Mouse (Mus musculus) regulatory T cell (primary cell): ENCODE measurements at regions not wholly inside any gene's neighbourhood (a gene's known extent, or its start where the extent isn't known, plus 50 kb on each side); places are given as distances from the start of the nearest gene placed in this dataset.

Experiments
- in situ Hi-C: fragments of 300-600 bp; cut with MboI, MseI; formaldehyde crosslinking; loops from one replicate; pipeline ENCODE4 v1.15.1; 2025; ENCODE audit warnings: high pct_unique_total_duplicates

- in situ Hi-C loops: no loop called here
Measured at GRCm38 (mm10) chr5:118815783-118816182, 255.3 kb downstream of the Med13l start.

DNA sequence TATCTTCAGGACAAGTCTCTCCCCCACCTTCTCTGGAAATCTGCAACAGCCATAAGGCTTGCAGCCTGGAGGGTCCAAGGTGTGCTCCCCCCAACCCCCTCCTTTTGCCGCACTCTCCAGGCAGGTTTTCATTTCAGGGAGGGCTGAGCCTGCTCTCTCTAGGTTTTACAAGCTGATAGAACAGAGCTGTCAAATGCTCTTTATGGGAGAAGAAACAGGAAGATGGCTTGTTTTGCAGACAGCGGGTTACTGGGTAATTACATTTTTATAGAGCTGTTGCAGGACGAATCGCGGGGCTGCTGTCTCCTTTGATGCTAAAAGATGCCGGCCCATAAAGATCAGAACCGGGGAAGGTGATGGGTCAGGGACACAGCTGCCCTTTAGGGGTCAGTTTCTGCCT, 257.8 kb downstream of the Med13l start:
- in situ Hi-C loops: no loop called here

DNA sequence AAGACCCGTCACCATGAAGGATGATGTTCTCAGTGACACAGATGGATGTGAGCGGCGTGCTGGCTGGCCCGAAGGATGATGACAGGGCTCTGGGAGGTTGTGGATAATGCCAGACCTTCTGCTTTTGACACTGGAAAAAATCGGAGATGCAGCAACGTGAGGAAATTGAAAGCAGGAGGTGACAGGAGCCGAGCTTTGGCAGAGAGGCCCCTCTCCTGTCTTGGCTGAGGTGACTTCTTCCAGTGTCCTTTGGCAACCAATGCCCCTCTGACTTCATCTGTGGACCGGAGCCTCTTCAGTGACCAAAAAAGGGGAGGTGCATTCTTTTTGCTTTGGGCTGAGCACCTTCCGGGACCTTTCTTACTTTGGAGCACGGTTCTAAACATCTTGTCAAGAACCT, 264.3 kb downstream of the Med13l start:
- in situ Hi-C loops: no loop called here

- in situ Hi-C loops: no loop called here
Measured at GRCm38 (mm10) chr5:118829031-118829698, 268.7 kb downstream of the Med13l start.

DNA sequence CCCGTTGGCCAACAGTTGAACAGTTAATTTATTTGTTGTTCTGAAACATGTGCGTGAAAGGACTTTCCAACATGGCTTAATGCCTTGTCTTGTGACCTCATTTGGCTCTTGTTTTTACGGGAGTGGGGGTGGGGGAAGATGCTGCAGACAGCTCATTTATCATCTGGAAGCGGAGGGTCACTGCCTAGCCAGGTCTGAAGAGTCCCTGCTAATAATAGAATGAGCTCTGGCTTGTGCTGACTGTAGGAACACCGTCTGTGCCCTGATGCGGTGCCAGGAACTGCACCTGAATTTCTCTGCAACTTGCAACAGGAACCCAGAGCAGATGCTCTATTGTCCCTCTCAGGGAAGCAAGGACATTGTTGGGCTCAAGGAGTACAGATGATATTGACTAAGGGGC, 272.2 kb downstream of the Med13l start:
- in situ Hi-C loops: no loop called here

DNA sequence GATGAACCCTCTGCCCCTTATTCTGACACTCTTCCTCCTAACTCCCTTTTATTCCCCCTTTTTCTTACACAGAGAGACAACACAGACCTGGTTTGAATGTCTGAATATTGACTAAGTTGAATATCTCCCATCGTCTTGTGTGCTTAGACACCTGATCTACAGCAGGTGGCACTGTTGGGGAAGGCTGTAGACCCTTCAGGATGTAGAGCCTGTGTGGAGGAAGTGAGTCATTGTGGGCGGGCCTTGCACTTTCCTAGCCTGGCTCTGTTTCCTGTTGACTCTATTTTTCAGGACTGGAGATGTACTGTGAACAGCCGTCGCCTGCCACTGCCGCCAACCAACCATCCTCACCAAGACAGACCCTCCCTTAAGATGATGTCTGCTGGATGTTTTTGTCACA, 273.6 kb downstream of the Med13l start:
- in situ Hi-C loops: no loop called here

- in situ Hi-C loops: no loop called here
Measured at GRCm38 (mm10) chr5:118837001-118837400, 276.5 kb downstream of the Med13l start.

GRCm38 (mm10) chr5:118838421-118838820, 277.9 kb downstream of the Med13l start:
- in situ Hi-C loops: no loop called here

DNA sequence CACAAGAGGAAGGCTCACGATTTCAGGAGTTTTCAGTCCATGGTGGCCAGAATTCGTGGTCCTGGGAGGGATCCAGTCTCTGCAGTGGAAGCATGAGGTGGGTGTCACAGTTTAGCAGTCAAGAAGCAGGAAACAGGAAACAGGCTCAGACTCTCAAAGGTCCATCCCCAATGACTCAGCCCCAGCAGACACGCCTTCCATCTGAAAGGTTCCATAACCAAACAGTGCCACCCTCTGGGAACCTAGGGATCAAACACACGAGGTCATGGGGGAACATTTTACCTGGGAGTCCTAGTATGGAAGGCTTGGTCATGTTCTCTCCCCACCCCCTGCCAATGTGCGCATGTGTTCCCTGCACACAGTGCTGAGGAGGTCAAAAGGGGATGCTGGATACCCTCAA, 279.4 kb downstream of the Med13l start:
- in situ Hi-C loops: no loop called here

DNA sequence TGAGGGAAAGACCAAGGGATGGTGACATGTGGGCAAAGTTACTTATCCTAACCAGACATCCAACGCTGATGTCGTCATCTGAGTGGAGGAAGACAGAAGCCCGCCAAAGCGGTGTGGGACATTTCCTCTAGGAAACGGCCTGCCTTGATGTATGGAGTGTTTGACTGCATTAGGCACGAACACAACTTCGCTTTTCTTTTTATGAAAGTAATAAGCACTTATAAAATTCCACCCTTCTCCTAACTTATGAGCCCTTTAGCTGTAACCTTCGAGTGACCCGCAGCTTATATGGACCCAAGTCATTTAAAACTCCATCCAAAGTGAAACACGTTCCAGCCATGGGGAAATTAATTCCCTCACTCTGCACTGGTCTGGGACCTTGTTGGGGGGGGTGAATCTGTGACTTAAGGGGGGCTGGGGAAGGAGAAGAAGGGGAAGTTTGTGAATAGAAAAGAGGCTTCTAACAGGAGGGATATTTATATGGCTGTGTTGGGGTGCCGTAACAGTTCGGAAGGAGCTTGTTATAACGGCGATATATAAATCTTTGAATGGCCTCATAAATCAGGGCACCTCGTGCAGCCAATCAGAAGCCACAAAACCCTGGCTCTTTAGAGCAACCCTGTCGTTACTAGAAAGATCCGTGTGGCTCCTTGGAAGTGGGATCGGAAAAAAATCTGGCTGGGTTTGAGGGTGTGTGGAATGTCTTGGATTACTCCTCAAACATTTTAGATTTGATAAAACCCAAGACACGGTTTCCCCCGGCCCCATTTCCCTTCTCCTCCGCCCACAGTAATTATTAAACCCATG, 280.9 kb downstream of the Med13l start:
- in situ Hi-C loops: no loop called here

DNA sequence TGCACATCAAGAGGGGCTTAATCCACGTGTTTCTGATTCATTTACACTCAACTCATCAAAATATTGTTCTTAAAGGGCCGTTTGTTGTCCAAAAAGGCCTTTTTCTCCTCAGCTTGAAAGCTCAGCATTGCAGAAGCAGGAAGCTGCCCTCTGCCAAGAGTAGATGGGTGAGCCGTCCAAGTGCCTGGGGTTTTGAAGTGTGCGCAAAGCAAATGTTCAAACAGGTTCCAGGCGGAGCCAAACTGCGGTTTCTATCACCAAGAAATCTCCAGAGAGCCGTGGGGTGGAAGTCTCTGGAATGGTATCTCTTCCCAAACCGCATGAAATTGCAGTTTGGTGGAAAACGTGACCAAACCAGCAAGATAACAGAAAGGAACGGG, 281.5 kb downstream of the Med13l start:
- in situ Hi-C loops: no loop called here

DNA sequence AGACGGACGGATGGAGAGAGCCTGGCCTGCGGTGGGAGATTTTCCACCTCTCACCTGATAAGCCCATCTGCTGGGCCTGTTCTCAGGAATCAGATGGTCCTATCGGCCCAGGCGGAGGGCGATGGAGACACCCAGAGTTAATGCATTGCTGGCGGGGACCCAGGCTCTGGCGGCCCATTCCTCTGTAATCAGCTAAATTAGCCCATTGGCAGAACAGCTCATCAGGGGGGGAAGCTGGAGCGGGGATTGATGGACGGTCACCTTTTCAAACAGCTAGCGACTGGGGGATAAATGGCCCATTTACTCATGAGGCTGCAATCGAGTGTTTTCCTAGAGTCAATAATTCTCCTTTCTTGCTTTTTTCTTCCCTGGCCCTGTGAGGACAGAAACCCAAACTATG, 296.5 kb downstream of the Med13l start:
- in situ Hi-C loops: no loop called here

DNA sequence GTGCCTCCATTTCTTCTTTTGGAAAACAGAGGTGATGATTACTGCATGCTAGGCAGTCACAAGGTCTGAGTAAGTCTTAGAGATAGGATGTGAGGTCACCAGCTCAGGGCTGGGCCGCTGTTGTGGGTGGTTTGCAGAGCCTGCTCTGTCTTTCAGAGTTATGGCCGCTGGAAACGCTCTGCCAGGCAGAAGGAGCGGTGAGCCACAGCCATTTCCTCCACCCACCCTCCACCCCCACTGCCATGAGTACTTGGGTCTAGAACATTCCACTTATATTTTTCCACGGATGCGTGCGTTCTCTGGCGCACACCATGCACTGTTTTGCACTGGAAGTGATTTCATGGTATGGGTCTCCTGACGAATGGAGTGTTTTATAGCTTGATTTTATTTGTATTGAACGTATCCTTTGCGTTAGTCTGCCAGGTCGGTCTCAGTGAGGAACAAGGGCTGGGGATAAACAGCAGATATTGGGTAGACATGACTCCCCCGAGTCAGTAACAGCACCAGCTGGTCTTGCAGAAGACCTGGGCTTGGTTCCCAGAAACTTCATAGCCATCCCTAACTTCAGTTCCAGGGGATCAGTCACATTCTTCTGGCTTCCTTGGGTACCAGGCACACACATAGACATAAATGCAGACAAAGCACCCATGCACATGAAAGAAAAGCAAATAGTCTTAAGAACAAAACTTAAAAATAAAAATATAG, 300.8 kb downstream of the Med13l start:
- in situ Hi-C loops: no loop called here

DNA sequence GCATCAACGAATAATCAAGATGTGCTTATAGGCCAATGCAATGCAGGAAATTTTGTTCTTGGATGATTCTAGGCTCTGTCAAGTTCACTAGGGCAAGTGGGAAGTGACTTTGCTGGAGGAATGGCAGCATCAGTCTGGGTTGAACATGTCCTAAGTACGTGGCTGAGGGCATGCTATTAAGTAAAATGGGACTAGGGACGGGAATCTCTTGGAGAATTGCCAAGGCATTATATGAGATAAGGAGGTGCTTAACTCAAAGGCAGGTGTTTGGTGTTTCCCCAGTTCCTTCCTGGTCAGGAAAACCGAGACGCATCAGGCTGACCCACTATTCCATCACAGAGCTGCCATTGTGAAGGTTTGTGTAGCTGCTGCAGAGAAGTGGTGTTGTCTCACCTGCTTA, 307.0 kb downstream of the Med13l start:
- in situ Hi-C loops: no loop called here

DNA sequence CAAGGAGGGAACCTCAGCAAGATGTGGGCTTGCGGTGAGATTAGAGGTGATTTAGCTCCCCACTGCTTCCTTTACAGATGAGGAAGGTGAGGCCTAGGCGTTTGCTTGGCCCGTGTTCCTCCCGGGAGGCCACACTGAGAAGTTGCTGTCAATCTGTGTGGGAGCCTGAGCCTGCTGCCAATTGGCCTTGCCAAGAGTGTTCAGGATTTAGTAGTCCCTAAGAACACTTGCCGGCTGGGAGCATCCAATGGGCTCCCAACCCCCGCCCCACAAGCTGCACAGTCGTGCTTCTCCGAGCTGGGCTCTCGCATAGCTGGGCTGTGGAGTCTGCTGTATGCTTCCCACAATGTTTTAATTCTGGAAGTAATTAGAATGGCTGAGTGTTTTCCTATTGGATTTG, 308.9 kb downstream of the Med13l start:
- in situ Hi-C loops: no loop called here

GRCm38 (mm10) chr5:118873871-118874270, 313.4 kb downstream of the Med13l start:
- in situ Hi-C loops: no loop called here

- in situ Hi-C loops: no loop called here
Measured at GRCm38 (mm10) chr5:118875096-118875637, 314.7 kb downstream of the Med13l start.

DNA sequence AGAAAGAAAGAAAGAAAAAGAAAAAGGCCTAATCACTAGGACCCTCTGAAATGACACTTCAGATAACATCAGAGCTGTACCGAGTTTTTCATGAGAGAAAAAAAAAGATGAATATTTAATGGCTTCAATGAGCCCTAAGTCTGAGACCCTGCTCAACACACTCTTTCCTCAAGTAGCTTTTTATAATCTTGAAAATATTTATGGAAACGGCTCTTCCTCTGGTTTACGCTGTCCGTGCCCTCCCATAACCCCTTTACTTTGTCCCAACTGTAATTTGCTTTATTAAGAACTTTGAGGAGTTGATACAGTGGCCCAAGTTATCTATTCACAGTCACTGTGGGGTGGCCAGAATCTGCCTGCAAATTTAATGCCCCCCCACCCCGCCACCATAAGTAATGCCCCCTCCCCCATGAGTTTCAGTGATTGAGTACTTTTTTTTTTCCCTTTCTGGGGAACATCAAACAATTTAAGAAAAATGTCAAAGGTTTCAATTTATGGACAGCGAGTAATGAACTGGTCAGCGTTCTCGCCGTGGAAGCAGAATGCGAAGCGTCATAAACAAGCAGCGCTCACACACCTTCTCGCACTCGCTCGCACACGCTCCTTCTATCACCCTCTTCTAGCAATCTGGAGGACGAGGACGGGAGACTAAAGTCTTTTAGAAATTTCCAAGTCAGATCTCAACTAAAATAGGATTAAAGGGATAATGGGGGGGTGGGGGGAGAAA, 316.3 kb downstream of the Med13l start:
- in situ Hi-C loops: no loop called here

DNA sequence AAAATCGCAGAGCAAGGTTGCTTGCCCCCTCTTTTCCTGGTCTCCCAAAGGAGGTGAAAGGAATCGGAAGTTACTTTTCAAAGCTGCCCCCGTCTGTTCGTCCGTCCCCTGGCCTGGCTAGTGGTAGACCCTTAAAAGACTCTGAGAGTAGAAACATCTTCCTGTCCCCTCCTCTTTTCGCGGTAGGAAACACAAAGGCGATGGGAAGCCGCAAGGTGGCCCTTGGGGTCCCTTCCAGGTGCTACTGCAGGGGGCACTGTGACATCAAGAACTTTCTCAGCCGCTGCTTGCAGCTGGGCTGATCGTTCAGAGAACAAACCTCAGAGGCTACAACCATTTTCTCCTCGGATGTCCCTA, 316.8 kb downstream of the Med13l start:
- in situ Hi-C loops: no loop called here

GRCm38 (mm10) chr5:118877831-118878230, 317.4 kb downstream of the Med13l start:
- in situ Hi-C loops: no loop called here

DNA sequence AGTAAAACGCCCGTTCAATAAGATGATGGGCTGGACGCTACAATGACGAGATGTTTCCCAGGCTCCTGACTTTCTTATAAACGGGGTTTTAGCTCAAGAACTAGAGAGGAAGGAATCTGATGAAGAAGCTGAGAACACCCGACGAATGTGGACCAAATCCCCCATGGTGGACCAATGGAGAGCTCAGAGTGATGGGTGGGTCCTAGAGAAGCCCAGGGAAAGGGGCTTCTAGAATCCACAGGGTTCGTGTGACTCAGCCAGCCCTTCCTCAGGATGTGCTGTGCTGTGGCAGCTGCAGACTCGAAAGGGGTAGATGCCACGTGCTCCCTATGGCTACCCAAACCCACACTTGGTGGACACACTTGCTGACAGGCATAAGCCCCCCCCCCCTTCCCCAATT, 318.2 kb downstream of the Med13l start:
- in situ Hi-C loops: no loop called here
